13 mouse cellular contexts compared by ENCODE assay signal in genomic region chr3:65832398-65832797, GRCm38 (mm10).
"Had no signal": no experiment of that assay in that cellular context is flagged by ENCODE, and none has a peak within 500 bp of the region (broad histone marks: within the 10 kb centered on the region; RNA-seq: fewer than 3 reads in every experiment).

No protein-coding gene starts in this region.

- H3K27ac ChIP-seq: intestine, embryonic 15.5 days; left cerebral cortex, adult 2 months; limb, embryonic 12.5 days; liver, embryonic 13.5 days; midbrain, embryonic 15.5 days; neural tube, embryonic 12.5 days had no signal

- H3K36me3 ChIP-seq: intestine, embryonic 15.5 days; limb, embryonic 12.5 days; liver, embryonic 13.5 days; midbrain, embryonic 15.5 days; neural tube, embryonic 12.5 days had no signal

- H3K4me3 ChIP-seq: intestine, embryonic 15.5 days; left cerebral cortex, adult 2 months; limb, embryonic 12.5 days; liver, embryonic 13.5 days; midbrain, embryonic 15.5 days; neural tube, embryonic 12.5 days had no signal

- H3K4me2 ChIP-seq: intestine, embryonic 15.5 days; limb, embryonic 12.5 days; liver, embryonic 13.5 days; midbrain, embryonic 15.5 days; neural tube, embryonic 12.5 days had no signal

- DNase-seq: kidney, adult 18-20 months; kidney, postnatal 14 days; liver; liver, embryonic 13.5 days; liver, postnatal 0 days; spleen, adult 18-20 months; thymus, adult 18-20 months; thymus, postnatal 25 days had no signal

- H3K9ac ChIP-seq: intestine, embryonic 15.5 days; limb, embryonic 12.5 days; liver, embryonic 13.5 days; liver, postnatal 0 days; midbrain, embryonic 15.5 days; neural tube, embryonic 12.5 days had no signal

- H3K27me3 ChIP-seq: intestine, embryonic 15.5 days; midbrain, embryonic 15.5 days; neural tube, embryonic 12.5 days had no signal

- ATAC-seq: intestine, embryonic 15.5 days; liver, postnatal 0 days; midbrain, embryonic 15.5 days had no signal

- H3K9me3 ChIP-seq: intestine, embryonic 15.5 days; limb, embryonic 12.5 days; liver, embryonic 13.5 days; midbrain, embryonic 15.5 days; neural tube, embryonic 12.5 days had no signal

- H3K4me1 ChIP-seq: neural tube, embryonic 12.5 days had no signal
